Mouse (Mus musculus): Measurements from ENCODE around the gene Gm49342.
"Not testable (repeated sequence)": the region's sequence is repeated elsewhere in the genome, so short reads cannot be mapped to it uniquely, and the experiment has no call there.

Gene Gm49342

DNA sequence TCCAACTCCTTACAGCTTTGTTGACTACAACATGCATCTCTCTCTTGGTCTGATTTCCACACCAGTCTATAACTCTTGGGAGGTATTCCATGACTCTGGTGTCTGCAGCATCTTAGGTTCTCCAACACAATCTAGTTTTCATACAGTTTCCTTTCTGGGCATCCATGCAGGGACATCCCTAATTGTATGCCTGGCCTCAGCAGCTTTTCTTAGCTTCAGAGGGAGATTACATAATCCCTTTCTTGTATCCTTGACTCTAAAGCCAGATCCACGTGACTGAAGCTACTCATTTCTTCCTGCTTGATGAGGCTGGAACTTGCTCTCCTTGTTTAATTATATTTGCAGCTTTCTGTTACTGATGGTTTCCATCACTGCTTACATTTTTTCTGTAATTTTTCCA is 7.7 kb upstream of the Gm49342 start:
- no peak for DNase-seq (ENCODE audit: low spot score)

DNA sequence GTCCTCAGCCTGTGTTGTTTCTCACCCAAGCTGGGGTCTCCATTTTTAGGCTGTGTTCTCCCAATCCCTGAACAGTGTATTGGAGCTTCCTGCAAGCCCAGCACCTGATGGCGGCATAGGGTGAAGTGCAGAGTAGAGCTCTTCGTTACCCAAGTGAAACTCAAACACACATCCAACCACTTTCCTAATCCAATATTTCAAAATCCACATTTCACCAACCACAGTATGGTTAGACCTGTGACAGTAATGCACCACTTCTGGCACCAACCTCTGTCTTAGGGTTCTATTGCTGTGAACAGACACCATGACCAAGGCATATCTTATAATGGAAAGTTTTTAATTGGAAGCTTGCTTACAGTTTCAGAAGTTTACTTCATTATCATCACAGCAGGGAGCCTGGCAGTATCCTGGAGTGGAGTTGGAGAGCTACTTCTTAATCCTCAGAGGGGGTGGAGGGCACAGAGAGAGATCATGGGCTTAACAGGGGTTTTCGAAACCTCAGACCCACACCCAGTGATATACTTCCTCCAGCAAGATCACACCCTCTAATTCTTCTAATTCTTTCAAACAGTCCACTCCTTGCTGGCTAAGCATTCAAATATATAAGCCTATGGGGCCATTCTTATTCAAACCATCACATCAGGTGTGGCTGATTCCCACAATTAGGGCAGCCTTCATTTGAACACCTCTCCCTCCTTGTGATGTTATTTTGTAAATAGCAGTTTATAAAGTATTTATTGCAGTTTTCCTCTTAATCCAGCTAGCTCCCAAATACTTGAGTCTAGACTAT is 6.0 kb upstream of the Gm49342 start:
- no peak for DNase-seq (ENCODE audit: low spot score)

DNA sequence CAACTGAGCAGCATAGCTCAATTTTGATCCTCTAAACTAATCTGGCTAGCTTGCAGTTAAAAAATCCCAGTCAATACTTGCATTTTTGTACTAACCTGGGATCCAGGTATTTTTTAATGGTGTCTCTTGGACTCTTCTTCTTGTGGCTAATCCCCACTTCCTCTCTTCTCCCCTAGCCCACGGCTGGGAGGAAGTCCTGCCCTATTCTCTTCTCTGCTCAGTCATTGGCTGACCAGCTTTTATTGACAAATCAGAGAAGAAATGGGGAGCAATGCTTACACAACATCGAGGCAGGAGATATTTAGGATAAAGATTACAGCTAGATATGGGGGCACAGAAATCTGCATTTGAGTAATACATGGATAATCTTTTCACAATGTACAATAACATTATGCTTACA is 5.4 kb upstream of the Gm49342 start:
- DNase-seq (ENCODE audit: low spot score), result no peak

DNA sequence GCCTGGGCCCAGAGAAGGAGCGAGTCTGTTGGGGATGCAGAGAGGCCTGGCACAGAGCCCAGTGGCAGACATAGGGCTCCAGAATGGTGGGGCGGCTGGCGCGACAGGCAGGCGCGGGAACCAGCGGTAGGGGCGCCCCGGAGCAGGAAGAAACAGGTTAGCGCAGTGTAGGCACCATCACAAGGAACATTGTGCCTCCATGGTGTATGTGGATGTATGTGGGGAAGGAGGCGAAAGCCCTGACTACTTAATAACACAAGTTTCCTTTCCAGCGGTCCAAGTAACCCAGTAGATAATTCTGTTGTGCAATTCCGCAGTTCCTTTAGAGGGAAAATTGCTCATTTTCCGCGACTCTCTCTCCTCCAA is 334 bp downstream of the Gm49342 start:
- DNase-seq (ENCODE audit: low spot score), result not testable (repeated sequence)

DNA sequence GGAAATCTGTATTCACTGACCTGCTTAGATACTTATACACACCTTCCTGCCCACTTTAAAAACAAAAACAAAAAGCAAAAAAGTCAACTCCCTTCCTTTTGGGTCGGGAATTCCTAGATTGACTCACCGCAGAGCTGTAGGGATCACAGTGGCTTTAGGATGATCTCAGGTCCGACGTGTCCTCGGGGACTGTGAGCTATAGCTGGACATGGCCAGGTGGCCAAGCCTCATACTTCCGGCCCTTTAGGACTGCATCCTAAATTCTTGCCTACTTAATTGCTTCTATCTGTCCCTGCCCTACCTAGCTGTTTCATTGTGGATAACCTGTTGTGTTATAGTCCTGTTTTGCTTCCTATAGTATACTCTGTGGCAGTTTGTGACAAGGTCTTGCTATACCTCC is 764 bp downstream of the Gm49342 start:
- DNase-seq (ENCODE audit: low spot score), result not testable (repeated sequence)

DNA sequence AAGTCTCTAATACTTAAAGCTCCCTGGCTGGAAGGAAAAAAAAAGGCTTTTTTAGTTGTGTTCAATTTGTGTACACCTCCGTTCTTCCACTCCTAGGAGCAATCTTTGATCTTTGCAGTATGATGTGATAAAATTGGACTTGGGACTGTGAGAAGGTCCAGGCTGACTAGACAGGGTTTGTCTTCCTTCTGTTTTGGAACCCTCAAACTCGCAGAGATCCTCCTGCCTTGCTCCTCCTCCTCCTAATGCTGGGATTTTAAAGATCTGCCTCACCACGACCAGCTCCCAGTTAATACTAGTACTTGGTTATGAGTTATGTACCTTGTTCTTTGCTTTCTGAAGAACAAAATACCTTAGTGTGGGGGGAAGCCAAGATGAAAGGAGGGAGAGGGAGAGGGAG is 1.2 kb downstream of the Gm49342 start:
- not testable (repeated sequence) for DNase-seq (ENCODE audit: low spot score)

DNA sequence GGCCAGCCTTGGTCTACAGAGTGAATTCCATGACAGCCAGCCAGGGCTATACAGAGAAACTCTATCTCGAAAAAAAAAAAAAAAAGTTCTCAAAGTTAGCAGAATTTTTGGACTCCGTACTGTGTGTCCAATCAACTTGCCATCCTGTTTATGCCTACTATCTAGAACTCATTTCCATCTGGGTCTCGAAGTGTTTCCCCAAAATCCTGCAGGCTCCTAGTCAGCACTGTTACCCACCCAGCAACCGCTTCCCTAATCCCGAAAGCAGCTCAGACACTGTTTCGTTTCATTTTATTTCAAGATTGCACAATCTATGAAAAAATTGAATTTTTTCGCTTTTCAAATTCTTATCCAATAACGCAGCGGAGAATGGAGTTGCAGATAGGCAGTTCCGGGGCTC is 11.2 kb downstream of the Gm49342 start:
- DNase-seq (ENCODE audit: low spot score), result no peak

DNA sequence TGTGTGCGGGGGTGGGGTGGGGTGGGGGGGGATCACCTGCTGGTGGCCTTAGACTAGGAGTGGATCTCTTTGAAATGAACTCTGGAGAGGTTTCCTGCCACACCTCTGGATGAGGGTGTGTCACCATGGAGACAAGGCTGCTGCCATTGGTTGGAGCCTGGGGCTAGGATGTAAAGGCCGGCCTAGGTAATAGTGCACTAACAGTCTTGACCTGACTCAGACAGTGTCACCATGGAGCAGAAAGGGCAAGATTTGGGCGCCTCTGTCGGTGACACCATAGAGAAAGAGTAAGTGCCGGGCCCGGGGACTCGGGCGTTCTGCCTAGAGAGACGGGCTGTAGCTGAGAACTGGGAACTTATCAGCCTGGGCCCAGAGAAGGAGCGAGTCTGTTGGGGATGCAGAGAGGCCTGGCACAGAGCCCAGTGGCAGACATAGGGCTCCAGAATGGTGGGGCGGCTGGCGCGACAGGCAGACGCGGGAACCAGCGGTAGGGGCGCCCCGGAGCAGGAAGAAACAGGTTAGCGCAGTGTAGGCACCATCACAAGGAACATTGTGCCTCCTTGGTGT is 11.7 kb downstream of the Gm49342 start, which contains the start of gene Pnp2:
Gene Pnp2 (plus strand): TSS at position 51 of the 567 bp plus-strand sequence.
- DNase-seq (ENCODE audit: low spot score), result peak; percentile 16

DNA sequence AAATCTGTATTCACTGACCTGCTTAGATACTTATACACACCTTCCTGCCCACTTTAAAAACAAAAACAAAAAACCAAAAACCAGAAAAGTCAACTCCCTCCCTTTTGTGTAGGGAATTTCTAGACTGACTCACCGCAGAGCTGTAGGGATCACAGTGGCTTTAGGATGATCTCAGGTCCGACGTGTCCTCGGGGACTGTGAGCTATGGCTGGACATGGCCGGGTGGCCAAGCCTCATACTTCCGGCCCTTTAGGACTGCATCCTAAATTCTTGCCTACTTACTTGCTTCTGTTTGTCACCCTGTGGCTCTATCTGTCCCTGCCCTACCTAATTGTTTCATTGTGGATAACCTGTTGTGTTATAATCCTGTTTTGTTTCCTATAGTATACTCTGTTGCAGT is 12.4 kb downstream of the Gm49342 start:
- DNase-seq (ENCODE audit: low spot score), result not testable (repeated sequence)

DNA sequence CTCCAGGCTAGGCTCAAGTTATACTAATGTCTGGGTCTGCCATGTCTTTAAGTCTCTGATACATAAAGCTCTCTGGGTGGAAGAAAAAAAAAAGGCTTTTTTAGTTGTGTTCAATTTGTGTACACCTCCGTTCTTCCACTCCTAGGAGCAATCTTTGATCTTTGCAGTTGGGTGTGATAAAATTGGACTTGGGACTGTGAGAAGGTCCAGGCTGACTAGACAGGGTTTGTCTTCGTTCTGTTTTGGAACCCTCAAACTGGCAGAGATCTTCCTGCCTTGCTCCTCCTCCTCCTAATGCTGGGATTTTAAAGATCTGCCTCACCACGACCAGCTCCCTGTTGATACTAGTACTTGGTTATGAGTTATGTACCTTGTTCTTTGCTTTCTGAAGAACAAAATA is 12.8 kb downstream of the Gm49342 start:
- not testable (repeated sequence) for DNase-seq (ENCODE audit: low spot score)

DNA sequence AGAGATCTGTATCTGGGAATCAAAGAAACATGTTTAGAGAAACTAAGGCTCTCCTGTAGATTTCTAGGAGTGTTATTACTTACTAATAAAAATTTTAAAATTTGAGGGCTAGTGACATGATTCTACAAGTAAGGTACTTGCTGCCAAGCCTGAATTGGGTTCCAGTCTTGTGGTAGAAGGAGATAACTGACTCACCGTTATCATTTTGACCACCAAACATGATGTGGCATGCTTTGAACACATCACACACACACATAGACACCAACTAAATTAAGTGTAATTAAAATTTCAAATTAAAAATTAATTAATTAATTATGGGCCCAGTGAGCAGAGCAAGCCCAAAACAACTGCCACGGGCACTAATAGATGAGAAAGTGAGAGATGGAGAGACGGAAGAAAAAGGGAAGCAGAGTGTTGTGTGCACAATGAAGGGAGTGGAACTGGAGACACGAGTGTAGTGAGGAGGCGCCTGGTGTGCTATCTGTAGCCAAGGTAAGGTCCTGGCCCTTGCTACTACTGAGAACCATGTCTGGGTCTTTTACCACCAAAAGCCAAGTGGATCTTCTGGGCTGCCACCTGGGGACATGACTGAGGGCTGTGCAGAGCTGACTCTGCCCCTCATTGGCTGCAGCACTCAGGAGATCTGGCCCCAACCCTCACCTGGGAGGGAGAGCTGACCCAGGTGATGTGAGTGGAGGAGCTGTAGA is 14.1 kb downstream of the Gm49342 start:
- DNase-seq (ENCODE audit: low spot score), result not testable (repeated sequence)

DNA sequence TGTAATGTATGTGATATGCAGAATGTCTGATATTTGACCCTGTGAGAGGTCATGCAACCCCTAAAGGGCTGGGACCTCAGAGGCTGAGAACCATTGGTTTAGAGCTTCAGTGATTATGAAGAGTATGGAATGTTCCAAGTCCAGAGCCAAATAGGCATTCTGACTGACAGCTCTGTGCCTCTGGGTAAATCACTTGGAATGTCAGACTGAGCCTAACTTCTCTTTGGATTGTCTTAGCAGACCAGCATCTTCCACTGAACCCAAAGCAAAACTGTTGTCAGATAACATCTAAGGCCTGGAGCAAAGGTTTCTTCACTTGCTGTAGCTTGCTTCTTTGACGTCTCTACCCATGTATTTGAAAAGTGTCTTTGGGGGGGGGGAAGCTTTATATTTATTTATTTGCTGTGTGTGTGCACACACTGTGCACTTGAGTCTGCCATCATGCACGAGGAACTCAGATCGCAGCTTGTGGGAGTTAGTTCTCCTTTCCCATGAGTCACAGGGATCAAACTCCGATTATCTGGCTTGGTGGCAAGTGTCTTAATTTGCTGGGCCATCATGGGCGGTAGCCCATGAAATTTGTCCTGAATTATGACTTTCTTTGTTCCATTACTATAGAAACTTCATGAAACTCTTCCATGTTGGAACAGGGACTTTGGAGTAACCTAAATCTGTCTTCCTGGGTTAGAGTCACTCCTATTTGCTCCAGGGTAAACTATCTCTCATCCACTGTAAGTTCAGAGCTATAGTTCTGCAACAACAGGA is 24.1 kb downstream of the Gm49342 start:
- no peak for DNase-seq (ENCODE audit: low spot score)

DNA sequence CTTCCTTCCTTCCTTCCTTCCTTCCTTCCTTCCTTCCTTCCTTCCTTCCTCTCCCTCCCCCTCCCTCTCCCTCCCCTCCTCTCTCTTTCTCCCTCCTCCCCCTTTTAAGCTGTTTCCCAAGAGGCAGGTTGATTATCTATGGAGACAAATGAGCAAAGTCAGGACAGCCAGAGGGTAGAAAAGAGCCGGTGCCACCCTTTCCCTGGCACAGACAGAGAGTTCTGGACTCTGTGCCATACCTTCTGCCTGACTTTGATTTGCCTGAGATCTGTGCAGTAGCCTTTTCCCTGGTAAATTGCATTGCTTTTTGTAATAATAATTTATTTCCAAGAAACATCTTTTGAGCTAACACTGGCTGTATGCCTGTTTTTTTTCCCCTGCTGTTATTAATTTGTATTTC is 24.7 kb downstream of the Gm49342 start:
- DNase-seq (ENCODE audit: low spot score), result no peak

DNA sequence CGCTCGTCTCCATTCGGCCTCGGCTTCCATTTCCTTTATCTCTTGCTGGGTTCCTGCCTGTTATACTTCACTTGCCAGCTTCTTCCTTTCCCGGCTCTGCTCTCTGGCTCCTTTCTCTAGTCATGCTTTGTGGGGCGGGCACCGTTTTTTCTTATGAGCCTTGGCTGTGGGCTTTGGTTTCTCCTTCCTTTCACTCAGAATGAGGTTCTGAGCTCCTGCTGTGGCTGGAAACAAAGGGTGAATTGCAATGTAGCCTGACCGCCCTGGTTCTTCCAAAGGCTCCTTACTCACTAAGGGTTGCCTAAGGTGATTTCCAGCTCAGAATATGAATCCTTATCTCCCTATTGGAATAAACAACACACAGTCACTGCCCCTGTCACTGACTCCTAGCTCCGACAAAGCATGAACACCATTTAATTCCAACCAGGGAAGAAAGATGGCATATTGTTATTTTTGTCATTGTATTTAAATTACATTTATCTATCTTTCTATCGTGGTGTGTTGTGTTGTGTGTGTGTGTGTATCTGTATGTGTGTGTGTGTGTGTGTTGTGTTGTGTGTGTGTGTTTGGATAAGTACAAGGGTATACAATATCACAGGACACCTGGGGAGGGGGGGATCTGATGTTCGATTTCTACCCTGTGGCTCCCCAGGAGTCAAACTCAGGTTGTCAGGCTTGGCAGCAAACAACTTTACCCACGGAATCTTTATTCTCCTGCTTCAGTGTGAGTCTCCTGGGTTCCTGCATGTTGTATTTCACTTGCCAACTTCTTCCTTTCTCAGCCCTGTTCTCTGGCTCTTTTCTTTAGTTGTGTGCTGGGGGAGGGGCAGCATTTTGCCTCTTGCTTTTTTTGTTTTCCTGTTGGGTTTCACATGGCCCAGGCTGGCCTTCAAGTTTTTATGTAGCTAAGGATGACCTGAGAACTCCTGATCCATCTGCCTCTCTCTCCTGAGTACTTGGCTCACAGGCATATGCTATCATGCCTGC is 25.5 kb downstream of the Gm49342 start:
- no peak for DNase-seq (ENCODE audit: low spot score)

DNA sequence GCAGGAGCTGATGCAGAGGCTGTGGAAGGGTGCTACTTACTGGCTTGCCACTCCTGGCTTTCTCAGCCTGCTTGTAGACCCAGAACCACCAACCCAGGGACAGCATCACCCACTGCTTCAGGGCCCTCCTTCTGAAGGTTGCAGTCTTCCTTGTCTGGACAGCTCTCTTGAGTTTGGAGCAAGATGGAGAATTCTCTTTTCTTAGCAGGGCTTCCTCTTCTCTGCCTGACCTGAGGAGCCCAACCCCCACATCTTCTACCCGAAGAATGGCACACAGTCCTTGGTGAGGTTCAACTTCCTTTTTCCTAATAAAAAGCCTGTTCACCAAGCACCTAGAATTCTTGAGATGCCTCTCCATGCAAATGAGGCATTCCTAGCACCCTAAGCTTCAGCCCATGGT is 26.5 kb downstream of the Gm49342 start:
- no peak for DNase-seq (ENCODE audit: low spot score)

DNA sequence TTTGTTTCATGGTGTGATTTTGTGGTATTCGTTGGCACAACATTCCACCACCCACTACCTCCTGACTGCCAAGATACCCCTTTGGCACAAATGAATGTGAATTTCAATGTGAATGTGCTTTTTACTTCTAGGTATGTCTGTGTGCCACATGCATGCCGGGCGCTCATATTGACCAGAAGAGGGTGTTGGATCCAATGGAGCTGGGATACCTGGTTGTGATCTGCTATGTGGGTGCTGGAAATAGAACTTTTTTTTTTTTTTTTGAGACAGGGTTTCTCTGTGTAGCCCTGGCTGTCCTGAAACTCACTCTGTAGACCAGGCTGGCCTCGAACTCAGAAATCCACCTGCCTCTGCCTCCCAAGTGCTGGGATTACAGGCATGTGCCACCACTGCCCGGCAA is 28.7 kb downstream of the Gm49342 start:
- not testable (repeated sequence) for DNase-seq (ENCODE audit: low spot score)

DNA sequence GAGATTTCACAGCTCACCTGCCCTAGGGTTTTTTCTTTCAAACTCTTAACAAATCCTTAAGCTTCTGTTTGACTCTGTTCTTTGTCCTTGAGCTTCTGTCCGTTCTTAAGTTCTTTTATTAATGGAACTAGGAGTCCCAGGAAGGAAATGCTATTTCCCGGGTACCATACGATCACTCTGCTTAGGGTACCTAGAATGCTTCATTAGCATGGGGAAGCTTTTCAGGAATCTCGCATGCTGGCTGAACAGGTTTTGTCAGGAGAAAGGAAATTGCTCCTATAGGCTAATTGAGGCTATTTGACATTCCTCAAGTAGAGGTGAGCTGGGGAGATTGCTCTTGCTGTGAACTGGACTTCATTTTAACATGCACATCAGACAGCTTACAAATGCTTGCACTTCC is 29.4 kb downstream of the Gm49342 start:
- no peak for DNase-seq (ENCODE audit: low spot score)

DNA sequence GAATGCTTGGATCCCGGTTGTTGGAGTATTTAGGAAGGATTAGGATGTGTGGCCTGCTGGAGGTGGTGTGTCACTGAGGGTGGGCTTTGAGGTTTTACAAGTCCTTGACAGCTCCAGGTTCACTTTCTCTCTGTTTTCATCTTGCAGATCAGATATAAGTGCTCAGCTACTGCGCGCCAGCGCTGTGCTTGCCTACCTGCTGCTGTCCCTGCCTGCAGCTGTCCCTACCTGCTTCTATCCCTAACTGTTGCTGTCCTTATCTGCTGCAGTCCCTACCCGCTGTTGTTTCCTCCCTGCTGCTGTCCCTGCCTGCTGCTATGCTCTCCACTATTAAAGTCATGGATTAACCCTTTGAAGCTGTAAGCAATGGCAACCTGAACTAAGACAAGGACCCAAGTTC is 30.7 kb downstream of the Gm49342 start:
- no peak for DNase-seq (ENCODE audit: low spot score)

DNA sequence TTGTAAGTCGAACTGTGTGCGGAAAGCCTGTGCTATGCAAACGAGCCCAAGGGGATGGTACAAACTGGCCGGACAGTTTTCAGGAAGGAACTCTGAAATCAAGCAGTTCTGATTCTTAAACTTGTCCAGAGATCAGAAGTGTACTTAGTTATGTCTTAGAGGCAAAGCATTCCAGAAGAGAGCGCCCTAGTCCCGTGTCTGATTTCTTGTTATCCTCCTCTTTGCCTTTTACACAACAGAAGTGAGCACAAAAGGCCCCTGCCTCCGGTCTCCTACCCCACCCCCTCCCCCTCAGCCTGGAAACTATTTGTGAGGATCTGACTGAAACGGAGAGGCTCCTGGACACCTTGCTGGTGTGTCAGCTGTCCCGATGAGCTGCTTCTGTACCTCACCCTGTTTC is 32.4 kb downstream of the Gm49342 start:
- DNase-seq (ENCODE audit: low spot score), result no peak

DNA sequence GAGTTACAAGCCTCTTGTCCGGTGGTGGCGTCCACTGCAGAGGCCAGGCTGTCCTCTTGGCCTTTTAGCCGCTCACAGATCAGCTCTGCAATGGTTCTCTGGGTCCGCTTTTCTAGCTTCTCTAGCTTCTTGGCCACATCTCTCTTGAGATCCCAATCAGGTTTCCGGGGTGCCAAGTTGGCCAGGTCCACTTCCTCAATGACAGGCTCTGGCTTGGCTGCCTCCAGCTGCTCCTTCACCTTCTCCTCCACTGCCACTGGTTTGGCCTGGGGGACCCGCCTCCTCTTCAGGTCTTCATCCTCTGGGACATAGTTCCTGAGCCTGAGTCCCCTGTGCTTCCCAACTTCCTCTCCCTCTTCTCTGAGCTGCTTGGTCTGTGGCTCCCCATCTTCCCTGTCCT is 34.1 kb downstream of the Gm49342 start:
- DNase-seq (ENCODE audit: low spot score), result not testable (repeated sequence)

DNA sequence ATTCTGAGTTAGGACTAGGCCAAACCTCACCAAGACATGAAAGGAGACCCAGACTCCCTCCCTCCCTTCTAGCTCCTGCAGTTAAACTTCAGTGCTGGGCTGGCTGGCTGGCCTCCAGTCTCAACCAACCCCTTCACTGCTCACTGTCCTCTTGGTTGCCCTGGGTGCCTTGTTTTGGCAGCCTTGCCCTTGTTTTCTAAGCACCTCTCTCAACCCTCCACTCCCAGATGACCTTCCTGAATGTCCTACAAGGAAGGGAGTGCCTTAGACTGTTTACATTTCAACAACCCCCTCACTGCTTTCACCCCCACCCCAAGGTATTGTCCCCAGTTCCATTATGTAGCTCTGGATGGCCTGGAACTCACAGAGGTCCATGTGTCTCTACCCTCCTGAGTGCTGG is 35.3 kb downstream of the Gm49342 start:
- DNase-seq (ENCODE audit: low spot score), result no peak

Measured in testis, postnatal 14 days (tissue).